Mouse (Mus musculus): ENCODE data around the gene Gm10197.
"Not testable (repeated sequence)": the region's sequence is repeated elsewhere in the genome, so short reads cannot be mapped to it uniquely, and the experiment has no call there.

DNA sequence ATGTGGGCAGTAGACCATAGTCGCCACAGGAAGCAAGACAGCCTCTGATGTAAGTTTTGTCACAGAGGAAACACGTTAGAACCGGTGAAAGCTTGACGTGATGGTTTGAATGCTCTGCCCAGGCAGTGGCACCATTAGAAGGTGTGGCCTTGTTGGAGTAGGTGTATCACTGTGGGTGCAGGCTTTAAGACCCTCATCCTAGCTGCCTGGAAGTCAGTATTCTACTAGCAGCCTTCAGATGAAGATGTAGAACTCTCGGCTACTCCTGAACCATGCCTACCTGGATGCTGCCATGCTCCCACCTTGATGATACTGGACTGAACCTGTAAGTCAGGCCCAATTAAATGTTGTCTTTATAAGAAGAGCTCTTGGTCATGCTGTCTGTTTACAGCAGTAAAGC, 24.2 kb upstream of the Gm10197 start:
- TF ChIP-seq POLR2A (IDR thresholded peaks at IDR 0.05; ENCODE audit: low read depth, low read length); CTCF (conservative IDR thresholded peaks at IDR 0.05; ENCODE audit: insufficient read depth, insufficient read length, low read depth, low read length): not testable (repeated sequence)
